Mouse (Mus musculus) cerebellum, adult 11-12 months (tissue): Measurements from ENCODE around the gene Olfr486.
"Not testable (repeated sequence)": the region's sequence is repeated elsewhere in the genome, so short reads cannot be mapped to it uniquely, and the experiment has no call there.

ENCODE experiments used
- DNase-seq: peaks from one replicate; pipeline ENCODE4 v3.0.0; 2022

Olfr486 gene

GRCm38 (mm10) chr7:108172642-108173041 is at the start of gene Olfr486:
TSS of gene Olfr486 (minus strand) at chr7:108172742.
- not testable (repeated sequence) for DNase-seq

GRCm38 (mm10) chr7:108214536-108214935 is 42.0 kb upstream of the Olfr486 start, which contains the start of gene Olfr487:
TSS of gene Olfr487 (minus strand) at chr7:108214636.
- not testable (repeated sequence) for DNase-seq

- no peak for DNase-seq
Observed at GRCm38 (mm10) chr7:108196938-108197337, 24.4 kb upstream of the Olfr486 start.

- DNase-seq = not testable (repeated sequence)
Observed at GRCm38 (mm10) chr7:108196337-108196736, 23.8 kb upstream of the Olfr486 start.

GRCm38 (mm10) chr7:108192714-108193113 is 20.2 kb upstream of the Olfr486 start:
- not testable (repeated sequence) for DNase-seq

- not testable (repeated sequence) for DNase-seq
Observed at GRCm38 (mm10) chr7:108191196-108191595, 18.7 kb upstream of the Olfr486 start.

GRCm38 (mm10) chr7:108185237-108185636 is 12.7 kb upstream of the Olfr486 start:
- DNase-seq = not testable (repeated sequence)

- not testable (repeated sequence) for DNase-seq
Observed at GRCm38 (mm10) chr7:108184401-108184800, 11.9 kb upstream of the Olfr486 start.

- DNase-seq = no peak
Observed at GRCm38 (mm10) chr7:108159771-108160170, 12.8 kb downstream of the Olfr486 start, which contains the start of gene Olfr485. TSS of gene Olfr485 (minus strand) at chr7:108159871.

- no peak for DNase-seq
Observed at GRCm38 (mm10) chr7:108127349-108127748, 45.2 kb downstream of the Olfr486 start, which contains the start of gene Olfr484. TSS of gene Olfr484 (minus strand) at chr7:108127449.
